Mouse (Mus musculus) embryonic facial prominence, embryonic 12.5 days (tissue): Measurements from ENCODE around the gene Ginm1. TPM values are rescaled to one million over a fixed set of nuclear protein-coding genes. Genes with fewer than 3 reads are reported as not detected.
A peak's percentile ranks its signal among the peaks of the same experiment; 100 is the strongest.

Experiments used
- ATAC-seq: fragments of 200-750 bp; cut with Nextera tagmentation; 2 replicates; pipeline ENCODE4 v1.8.0; 2017; ENCODE audit not compliant: insufficient number of reproducible peaks, insufficient read depth, low FRiP score, low TSS enrichment
- H3K27ac ChIP-seq: fragments of 300-500 bp; sonication (generic); 2 replicates; pipeline ENCODE4 v1.5.1; 2016; ENCODE audit warnings: mild to moderate bottlenecking
- H3K27me3 ChIP-seq: fragments of 300-500 bp; sonication (generic); 2 replicates; pipeline ENCODE4 v1.6.1; 2016; ENCODE audit warnings: mild to moderate bottlenecking, moderate library complexity
- H3K36me3 ChIP-seq: fragments of 300-500 bp; sonication (generic); 2 replicates; pipeline ENCODE4 v1.6.1; 2016; ENCODE audit warnings: mild to moderate bottlenecking
- H3K4me1 ChIP-seq: fragments of 300-500 bp; sonication (generic); 2 replicates; pipeline ENCODE4 v1.6.1; 2016
- H3K4me2 ChIP-seq: fragments of 300-500 bp; sonication (generic); replicated peaks from 2 replicates; pipeline ENCODE4 v1.6.1; 2016; ENCODE audit warnings: mild to moderate bottlenecking, moderate library complexity
- H3K4me3 ChIP-seq: fragments of 300-500 bp; sonication (generic); 2 replicates; pipeline ENCODE4 v1.5.1; 2016; ENCODE audit warnings: mild to moderate bottlenecking
- H3K9ac ChIP-seq: fragments of 300-500 bp; sonication (generic); 2 replicates; pipeline ENCODE4 v1.6.1; 2016; ENCODE audit warnings: mild to moderate bottlenecking, moderate library complexity
- H3K9me3 ChIP-seq: fragments of 300-500 bp; sonication (generic); 2 replicates; pipeline ENCODE4 v1.6.1; 2016; ENCODE audit warnings: mild to moderate bottlenecking, moderate library complexity
- WGBS: fragments of 180-500 bp; shearing (Covaris S2); methylation state at CpG from one replicate; pipeline ENCODE4 v1.1.7; 2016; 5-methylcytosine and 5-hydroxymethylcytosine counted together
- polyA plus RNA-seq: library from polyadenylated mRNA; unstranded; fragments of >200 nt; fragmentation: Nextera tagmentation; extraction: Ambion mirVana; gene quantifications from 2 replicates; pipeline ENCODE4 v1.2.1, GENCODE M21; 2016

Gene Ginm1
- polyA plus RNA-seq, 1 experiment from 2014 or later: 78.4 TPM

GRCm38 (mm10) chr10:7833377-7834165 lies 40.9 kb upstream of the Ginm1 start:
- Histone ChIP-seq H3K9ac (no peak overlapping the region), H3K27ac (no peak overlapping the region), H3K4me3 (no peak overlapping the region), H3K36me3 (no peaks in the 10 kb centered on the region), H3K9me3 (no peaks in the 10 kb centered on the region), H3K4me1 (peaks cover 8% of the 10 kb centered on the region; the same call in 1 of the 2 replicates), H3K27me3 (no peaks in the 10 kb centered on the region), H3K4me2 (no peak overlapping the region)
- WGBS: 79% methylated on average over 9 of the region's 9 CpGs
- ATAC-seq: no peak

DNA sequence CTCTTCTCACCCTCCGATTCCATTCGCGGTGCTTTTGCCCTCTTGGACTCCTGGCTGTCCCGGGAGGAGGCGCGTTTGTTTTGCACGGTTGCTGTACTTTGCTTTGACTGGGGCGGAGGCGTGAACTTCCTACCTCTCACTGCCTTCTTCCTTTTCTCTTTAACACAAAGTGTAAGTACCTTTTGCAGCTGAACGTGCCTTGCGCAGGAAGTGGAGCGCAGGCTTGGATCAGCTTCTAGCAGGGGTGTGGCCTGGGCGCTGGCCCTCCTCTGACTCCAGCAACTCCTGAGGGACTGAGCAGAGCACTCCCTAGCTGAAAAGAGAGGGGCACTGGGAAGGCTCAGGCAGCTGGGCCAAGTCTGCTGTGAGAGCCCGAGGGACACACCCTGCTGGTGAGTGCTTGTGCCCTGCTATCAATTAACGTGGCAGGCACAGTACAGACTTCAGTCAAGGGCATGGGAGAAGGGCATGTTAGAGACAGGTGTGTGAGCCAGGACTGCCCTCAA lies 39.6 kb upstream of the Ginm1 start, which contains the start of gene Zc3h12d:
Zc3h12d (plus strand) TSS at position 300 of the 506 bp plus-strand sequence.
- Histone ChIP-seq H3K4me1 (peaks cover 8% of the 10 kb centered on the region; the same call in 1 of the 2 replicates), H3K27ac (no peak within 1 kb of the TSS), H3K9me3 (no peaks in the 10 kb centered on the region), H3K36me3 (no peaks in the 10 kb centered on the region), H3K27me3 (no peaks in the 10 kb centered on the region), H3K4me3 (peak within 1 kb of the TSS; percentile 26), H3K4me2 (peak within 1 kb of the TSS; percentile 49), H3K9ac (no peak within 1 kb of the TSS)
- 0 out of 2 replicates have a peak, but pooled peaks have one; percentile 62 for ATAC-seq
- 3% methylated on average over 15 of the region's 15 CpGs for whole genome bisulfite sequencing

DNA sequence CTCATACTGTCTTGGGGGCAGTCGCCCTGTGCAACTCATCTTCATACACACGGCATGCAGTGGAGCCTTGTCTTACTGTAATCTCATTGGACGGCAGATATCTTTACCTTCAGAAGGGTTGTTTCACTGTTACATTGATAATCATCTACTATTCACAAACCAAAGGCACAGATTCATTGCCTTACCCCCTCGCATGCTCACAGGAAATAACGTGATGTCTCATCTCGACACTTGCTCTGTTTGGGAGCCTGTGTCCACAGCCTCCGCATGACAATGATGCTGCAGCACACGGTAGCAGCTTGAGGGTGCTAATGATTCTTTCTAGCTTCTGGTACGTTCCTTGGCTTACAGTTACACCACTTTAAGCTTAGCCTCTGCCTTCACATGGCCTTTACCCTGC lies 33.5 kb upstream of the Ginm1 start:
- Histone ChIP-seq H3K36me3 (peaks cover 19% of the 10 kb centered on the region), H3K9ac (no peak overlapping the region), H3K9me3 (no peaks in the 10 kb centered on the region), H3K4me2 (no peak overlapping the region), H3K4me3 (no peak overlapping the region), H3K27ac (no peak overlapping the region), H3K27me3 (no peaks in the 10 kb centered on the region), H3K4me1 (no peaks in the 10 kb centered on the region)
- WGBS: 95% methylated on average over 9 of the region's 9 CpGs
- ATAC-seq: no peak

- H3K4me3 ChIP-seq: no peak overlapping the region
- H3K36me3 ChIP-seq: peaks cover 23% of the 10 kb centered on the region
- ATAC-seq: no peak
- no peaks in the 10 kb centered on the region for H3K27me3 ChIP-seq
- H3K4me2 ChIP-seq: no peak overlapping the region
- no peaks in the 10 kb centered on the region for H3K4me1 ChIP-seq
- no peak overlapping the region for H3K27ac ChIP-seq
- H3K9me3 ChIP-seq: no peaks in the 10 kb centered on the region
- 95% methylated on average over 4 of the region's 4 CpGs for WGBS
- H3K9ac ChIP-seq: no peak overlapping the region
Observed at GRCm38 (mm10) chr10:7825281-7825665, 32.6 kb upstream of the Ginm1 start.

DNA sequence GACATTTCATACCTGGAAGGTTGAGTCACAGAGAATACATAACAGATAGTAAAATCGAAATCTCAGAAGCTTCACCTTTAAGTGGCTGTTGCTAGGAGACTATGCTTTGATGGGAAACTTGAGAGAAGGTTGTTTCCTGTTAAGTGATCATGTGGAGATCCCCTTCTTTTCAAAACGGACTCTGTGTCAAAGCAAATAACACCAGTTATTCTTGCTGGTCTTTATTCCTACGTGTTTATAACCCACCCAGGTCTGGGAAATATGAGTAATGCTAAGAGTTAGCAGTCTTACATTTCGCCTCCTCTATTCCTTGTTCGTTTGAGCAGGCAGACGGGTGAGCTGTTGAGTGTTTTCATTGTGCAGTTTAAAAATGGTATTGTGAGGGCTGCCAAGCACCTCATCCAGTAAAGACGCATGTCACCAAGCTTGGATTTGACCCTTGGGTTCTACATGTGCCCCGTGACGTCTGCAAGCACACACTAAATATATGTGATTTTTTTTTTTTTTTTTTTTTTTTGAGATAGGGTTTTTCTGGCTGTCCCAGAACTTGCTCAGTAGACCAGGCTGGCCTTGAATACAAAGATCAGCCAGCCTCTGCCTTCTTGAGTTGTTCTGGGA lies 32.1 kb upstream of the Ginm1 start:
- Histone ChIP-seq H3K9ac (no peak overlapping the region), H3K4me3 (no peak overlapping the region), H3K9me3 (no peaks in the 10 kb centered on the region), H3K4me1 (no peaks in the 10 kb centered on the region), H3K36me3 (peaks cover 23% of the 10 kb centered on the region), H3K27ac (no peak overlapping the region), H3K27me3 (no peaks in the 10 kb centered on the region), H3K4me2 (no peak overlapping the region)
- 83% methylated on average over 9 of the region's 9 CpGs for WGBS
- no peak for ATAC-seq

DNA sequence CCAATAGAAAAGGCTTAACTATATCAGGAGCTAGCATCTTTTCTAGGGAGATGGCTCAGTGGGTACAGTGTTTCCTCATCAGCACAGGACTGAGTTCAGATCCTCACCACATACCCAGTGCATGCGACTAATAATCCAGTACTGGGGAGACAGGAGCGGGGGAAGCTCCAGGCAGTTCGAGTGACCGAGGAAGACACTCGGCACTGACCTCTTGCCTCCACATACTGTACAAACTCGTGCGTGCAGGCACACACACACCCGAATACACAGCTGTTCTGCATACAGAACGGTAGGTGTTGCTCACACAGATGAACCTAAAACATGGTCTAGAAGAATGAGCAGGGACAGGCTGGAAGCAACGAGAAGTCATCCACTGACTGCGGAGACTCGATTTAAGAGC lies 29.4 kb upstream of the Ginm1 start:
- Histone ChIP-seq H3K9ac (no peak overlapping the region), H3K9me3 (no peaks in the 10 kb centered on the region), H3K4me2 (no peak overlapping the region), H3K27ac (no peak overlapping the region), H3K27me3 (no peaks in the 10 kb centered on the region), H3K4me3 (no peak overlapping the region), H3K4me1 (no peaks in the 10 kb centered on the region), H3K36me3 (peaks cover 26% of the 10 kb centered on the region)
- no peak for ATAC-seq
- WGBS: 92% methylated on average over 12 of the region's 12 CpGs

GRCm38 (mm10) chr10:7820171-7820570 lies 27.5 kb upstream of the Ginm1 start:
- H3K36me3 ChIP-seq: peaks cover 32% of the 10 kb centered on the region
- H3K27ac ChIP-seq: no peak overlapping the region
- no peak overlapping the region for H3K4me2 ChIP-seq
- no peak overlapping the region for H3K4me3 ChIP-seq
- no peak overlapping the region for H3K9ac ChIP-seq
- H3K9me3 ChIP-seq: no peaks in the 10 kb centered on the region
- no peaks in the 10 kb centered on the region for H3K4me1 ChIP-seq
- WGBS: 93% methylated on average over 5 of the region's 5 CpGs
- H3K27me3 ChIP-seq: no peaks in the 10 kb centered on the region
- no peak for ATAC-seq

DNA sequence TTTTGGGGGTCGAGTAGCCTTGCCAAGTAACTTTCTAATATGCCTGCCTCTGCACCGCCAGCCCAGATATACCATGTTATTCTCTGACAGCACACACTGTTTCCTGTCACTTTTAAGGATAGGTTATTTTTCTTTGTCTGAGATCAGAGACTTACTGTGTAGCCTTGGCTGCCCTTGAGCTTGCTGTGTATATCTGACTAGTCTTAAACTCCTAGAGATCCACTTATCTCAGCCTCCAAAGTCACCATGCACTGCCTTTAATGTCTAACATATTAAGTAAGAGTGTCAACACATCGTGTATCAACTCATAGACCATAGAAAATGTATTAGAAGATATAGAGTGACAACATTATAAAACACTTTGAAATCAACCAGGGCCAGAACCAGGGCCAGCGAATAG lies 27.0 kb upstream of the Ginm1 start:
- Histone ChIP-seq H3K4me1 (no peaks in the 10 kb centered on the region), H3K9me3 (no peaks in the 10 kb centered on the region), H3K27ac (no peak overlapping the region), H3K9ac (no peak overlapping the region), H3K27me3 (no peaks in the 10 kb centered on the region), H3K36me3 (peaks cover 34% of the 10 kb centered on the region), H3K4me3 (no peak overlapping the region), H3K4me2 (no peak overlapping the region)
- ATAC-seq: no peak
- 89% methylated on average over 4 of the region's 4 CpGs for WGBS

DNA sequence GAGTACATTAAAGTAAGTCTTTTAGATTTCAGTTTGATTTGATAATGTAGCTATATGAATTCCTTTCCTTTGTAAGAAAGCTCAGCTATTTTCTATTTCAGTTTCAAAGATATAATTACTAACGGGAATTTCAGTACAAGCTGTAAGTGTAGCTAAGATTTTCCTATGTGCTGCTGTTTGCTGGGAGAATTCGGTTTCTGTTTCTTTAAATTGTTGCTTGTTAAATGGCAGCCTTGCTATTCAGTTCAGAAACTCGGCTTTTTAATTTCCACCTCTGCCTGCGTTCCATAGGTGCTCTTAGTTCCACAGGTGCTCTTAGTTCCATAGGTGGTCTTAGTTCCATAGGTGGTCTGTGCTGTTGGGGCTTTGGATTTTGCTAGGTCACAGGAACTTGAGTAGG lies 26.5 kb upstream of the Ginm1 start:
- 92% methylated on average over 4 of the region's 4 CpGs for WGBS
- H3K4me1 ChIP-seq: no peaks in the 10 kb centered on the region
- no peak overlapping the region for H3K4me3 ChIP-seq
- no peaks in the 10 kb centered on the region for H3K27me3 ChIP-seq
- no peaks in the 10 kb centered on the region for H3K9me3 ChIP-seq
- no peak overlapping the region for H3K4me2 ChIP-seq
- H3K27ac ChIP-seq: no peak overlapping the region
- ATAC-seq: no peak
- H3K9ac ChIP-seq: no peak overlapping the region
- H3K36me3 ChIP-seq: peaks cover 34% of the 10 kb centered on the region

DNA sequence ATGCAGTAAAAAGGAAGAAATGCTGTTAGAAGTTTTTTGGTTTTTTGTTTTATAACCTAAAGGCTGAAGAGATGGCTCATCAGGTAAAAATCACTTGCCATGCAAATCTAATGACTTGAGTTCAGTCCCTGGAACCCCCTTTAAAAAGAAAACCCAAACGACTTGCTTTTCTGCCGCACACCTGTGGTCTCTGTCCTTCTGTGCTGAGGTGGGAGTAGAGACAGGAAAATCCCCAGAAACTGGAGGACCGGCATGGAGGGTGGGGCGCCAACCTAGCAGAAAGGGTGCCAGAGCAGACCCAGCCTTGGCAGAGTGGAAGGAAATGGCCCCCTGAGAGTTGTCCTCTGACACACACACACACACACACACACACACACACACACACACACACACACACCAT lies 26.1 kb upstream of the Ginm1 start:
- H3K4me3 ChIP-seq: no peak overlapping the region
- ATAC-seq: no peak

DNA sequence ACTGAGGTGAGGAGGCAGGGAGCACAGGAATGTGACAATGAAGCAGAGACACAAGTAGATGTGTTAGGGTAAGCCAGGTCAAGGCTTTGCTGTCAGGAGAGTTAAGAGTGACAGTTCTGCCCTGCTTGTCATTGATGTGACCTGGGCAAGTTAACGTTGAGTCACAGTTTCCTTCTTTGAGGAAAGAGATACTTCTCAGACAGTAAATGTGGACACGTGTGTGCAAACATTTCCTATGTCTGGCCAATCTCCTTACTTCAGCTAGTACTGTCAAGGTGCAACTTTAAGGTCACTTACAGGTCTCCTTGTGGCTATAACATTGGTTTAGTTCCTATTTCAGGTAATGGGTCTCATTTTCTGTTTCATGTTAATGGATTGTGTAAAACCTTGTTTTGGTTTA lies 23.9 kb upstream of the Ginm1 start:
- Histone ChIP-seq H3K27me3 (no peaks in the 10 kb centered on the region), H3K4me1 (no peaks in the 10 kb centered on the region), H3K36me3 (peaks cover 29% of the 10 kb centered on the region), H3K4me2 (no peak overlapping the region), H3K9me3 (no peaks in the 10 kb centered on the region), H3K27ac (no peak overlapping the region), H3K4me3 (no peak overlapping the region), H3K9ac (no peak overlapping the region)
- 81% methylated on average over 2 of the region's 2 CpGs for WGBS
- no peak for ATAC-seq

More for the DNA sequence above, 26.1 kb upstream of the Ginm1 start:
- Histone ChIP-seq H3K9ac (no peak overlapping the region), H3K27ac (no peak overlapping the region), H3K9me3 (no peaks in the 10 kb centered on the region), H3K27me3 (no peaks in the 10 kb centered on the region), H3K36me3 (peaks cover 32% of the 10 kb centered on the region), H3K4me2 (no peak overlapping the region), H3K4me1 (no peaks in the 10 kb centered on the region)
- WGBS: 95% methylated on average over 4 of the region's 4 CpGs

DNA sequence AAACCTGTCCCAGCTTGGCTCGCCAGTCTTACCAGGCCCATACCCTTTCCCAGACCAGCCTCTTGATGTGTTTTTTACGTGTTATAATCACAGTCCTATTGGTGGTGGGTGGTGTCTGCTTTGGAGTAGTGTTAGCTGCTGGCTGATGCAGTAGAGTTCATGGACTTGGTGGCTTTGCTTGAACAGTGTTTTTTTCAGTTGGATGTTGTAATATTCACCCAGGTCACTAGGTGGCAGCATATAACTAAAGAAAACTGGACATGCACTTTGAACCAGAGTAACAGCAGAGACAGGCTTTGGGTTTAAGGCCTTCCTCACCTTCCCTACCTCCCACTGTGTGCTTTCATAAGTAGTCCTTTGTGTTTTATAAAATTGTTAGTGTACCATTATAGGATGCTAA lies 17.3 kb upstream of the Ginm1 start:
- 47% methylated on average over 2 of the region's 2 CpGs for WGBS
- no peak for ATAC-seq

More for the DNA sequence above, 17.3 kb upstream of the Ginm1 start:
- Histone ChIP-seq H3K4me3 (no peak overlapping the region), H3K27me3 (no peaks in the 10 kb centered on the region), H3K9me3 (no peaks in the 10 kb centered on the region), H3K27ac (no peak overlapping the region), H3K36me3 (peaks cover 39% of the 10 kb centered on the region), H3K4me2 (no peak overlapping the region), H3K4me1 (no peaks in the 10 kb centered on the region), H3K9ac (no peak overlapping the region)
